Mouse (Mus musculus): Measurements from ENCODE around the gene Adgrf5.

DNA sequence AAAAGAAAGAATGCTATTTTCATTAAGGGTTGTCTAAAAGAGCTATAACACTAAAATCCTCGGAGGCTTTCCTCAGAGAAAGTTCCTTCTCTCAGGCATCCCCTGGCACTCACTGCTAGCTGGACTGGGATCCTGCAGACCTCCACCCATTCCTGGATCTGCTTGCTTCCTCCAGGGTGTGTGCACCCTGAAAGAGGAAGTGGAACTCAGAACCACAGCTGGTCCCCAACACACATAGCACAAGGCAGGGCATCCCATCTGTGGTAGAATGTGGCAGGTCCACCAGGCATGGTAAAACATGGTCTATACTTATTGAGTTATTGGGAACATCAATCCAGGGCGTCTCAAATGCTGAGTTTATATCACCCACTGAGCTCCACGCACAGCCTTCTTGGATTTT, 22.0 kb upstream of the Adgrf5 start:
- no peak for TF ChIP-seq CTCF (IDR thresholded peaks at IDR 0.05)
- no peak for TF ChIP-seq EP300 (IDR thresholded peaks at IDR 0.05)
